Mouse (Mus musculus): Measurements from ENCODE around the gene Pkp4.

Gene Pkp4

DNA sequence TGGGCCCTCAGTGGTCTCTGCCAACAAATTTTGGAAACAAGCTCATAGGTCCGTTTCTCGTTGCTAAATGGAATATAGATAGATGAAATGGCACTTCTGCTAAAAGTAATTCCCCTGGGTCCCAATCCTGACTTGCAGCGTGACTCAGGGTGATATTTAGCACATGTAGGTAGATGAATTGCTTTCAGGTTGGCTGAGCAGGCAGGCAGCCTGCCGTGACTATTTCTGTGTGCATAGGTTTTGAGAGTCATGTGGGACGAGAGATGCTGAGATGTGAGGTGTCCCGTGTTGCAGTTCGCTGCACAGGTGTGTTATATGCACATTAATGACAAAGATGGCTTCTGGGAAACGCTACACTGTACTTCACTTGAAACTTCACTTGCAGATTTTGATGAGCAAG lies 111.2 kb downstream of the Pkp4 start:
- DNase-seq (ENCODE audit: low read depth, low spot score) = no peak

DNA sequence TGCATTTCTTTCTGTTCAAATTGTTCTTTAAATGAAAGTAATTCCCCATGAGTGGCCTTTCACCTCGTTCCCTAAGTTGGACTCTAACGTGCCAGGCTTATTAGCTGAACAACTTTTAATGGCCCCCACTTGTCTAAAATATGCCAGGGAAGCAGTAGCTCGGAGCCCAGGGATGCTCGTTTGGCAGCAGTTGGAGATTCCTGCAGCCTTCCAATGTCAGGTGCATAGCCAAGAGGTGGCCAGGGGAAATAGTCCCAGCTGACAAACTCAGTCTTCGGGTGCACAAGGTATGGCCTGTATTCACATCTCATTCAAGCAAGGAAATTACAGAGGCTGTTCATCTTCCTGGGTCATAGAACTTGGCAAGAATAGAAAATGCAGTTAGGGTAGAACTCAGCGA lies 112.1 kb downstream of the Pkp4 start:
- DNase-seq (ENCODE audit: low read depth, low spot score) = no peak

DNA sequence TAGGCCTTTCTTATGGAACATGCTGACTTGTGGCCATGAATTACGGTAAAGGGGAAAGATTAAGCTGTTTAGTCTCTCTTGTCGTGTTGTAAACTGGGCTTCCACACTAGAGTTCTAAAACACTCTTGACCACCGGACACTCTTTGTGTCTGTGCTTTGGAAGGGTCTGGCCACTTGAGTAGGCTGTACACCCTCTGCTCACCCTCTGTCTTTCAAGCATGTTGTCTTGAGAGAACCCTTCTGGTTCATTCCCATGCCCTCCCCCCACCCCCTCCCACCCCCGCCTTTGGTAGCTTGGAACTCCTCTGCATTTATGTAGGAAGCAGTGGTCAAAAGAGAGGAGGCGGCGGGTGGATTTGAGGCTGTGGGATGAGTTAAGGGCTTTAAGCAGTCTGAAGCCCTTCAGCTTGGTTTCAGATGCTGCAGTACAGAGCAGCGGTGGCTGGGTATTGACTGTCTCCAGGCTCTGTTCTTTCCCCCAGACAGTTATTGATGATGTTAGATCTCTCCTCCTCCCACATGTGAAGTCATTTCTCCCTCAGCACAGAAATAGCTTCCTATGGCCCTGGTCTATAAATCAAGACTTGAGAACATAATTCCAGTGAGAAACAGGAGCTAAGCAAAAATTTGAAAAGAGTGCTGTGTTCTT lies 120.4 kb downstream of the Pkp4 start:
- no peak for DNase-seq (ENCODE audit: low read depth, low spot score)

DNA sequence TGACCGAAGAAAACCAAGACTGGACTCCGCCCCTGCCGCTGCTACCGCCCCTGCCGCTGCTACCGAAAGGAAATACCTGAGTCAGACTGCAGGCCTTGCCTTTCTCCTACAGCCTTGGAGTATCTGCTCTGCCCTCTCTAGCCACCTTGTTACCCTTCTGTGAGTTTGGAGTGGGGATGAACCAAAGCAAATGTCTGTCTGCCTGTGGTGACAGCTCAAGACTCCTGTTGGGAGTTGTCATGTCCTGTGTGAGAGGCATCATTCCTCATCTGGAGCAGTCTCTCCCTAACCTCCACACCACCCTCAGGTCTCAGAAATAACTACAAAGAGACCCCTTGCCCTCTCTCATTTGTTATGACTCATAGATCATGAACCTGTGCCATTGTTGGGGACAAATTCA lies 122.3 kb downstream of the Pkp4 start:
- DNase-seq (ENCODE audit: low read depth, low spot score) = no peak

DNA sequence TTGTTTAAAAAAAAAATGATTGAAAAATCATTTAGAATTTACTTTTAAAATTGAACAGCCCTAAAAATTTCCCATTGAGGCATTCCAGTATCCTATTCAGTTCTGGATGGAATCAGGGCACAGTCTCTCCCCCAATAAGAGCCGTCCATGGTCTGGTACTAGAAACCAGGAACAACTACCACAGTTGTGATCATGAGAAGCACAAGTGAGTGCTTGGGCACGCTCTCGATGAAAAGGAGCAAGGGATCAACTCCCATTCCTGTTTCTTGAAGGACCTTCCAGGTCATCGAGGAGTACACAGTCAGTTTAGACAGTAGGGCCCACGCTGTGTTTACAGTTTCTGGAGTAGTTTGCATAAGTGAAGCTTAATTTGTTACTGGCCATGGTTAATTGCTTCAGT lies 123.6 kb downstream of the Pkp4 start:
- no peak for DNase-seq (ENCODE audit: low read depth, low spot score)

DNA sequence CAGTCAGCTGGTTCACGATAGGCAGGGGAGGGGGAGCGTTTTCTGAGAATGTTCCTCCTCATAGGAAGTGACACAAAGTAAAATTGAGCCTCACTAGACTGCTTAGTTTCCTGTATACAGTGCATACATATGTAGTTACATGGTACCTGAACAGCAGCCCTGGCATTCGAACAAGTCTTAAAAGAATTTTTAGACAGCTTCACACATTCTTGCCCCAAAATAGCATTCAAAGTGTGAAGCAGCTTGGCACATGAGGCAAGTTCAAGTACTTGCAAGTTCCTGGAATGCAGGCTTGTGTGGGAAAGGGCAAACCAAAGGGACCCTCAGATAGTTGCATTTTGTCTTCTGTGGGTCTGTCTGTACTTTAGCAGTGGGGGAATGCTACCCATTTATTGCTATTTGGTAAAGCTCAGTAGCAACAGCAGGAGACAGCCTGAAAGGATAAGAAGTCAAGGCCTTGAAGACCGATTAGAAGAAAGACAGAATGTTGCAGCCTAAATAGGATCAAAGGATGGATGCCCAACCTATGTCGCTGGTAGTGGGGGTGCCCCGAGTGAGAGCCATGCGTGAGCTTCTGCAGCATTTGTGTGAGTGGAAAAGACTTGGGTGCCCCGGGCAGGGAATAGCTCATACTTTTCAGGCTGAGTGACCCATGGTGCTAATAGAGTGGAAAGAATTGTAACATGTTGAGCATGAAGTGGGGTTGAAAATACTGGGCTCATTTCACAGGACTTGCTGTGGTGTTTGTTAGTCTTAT lies 124.3 kb downstream of the Pkp4 start:
- peak; percentile 10 for DNase-seq (ENCODE audit: low read depth, low spot score)

DNA sequence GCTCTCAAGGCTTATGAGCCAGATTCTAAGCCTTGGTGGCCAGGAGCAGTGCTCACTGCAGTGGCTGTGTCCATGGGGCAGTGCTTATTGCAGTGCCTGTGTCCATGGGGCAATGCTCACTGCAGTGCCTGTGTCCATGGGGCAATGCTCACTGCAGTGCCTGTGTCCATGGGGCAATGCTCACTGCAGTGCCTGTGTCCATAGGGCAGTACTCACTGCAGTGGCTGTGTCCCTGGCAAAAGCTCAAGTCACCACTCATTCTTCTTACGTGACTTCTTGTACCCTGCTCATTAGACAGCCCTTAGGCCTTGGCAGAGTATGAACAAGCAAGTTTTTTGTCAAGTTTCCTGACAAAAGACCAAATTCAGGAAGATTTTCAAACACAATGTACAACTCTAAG lies 124.9 kb downstream of the Pkp4 start:
- DNase-seq (ENCODE audit: low read depth, low spot score) = no peak

DNA sequence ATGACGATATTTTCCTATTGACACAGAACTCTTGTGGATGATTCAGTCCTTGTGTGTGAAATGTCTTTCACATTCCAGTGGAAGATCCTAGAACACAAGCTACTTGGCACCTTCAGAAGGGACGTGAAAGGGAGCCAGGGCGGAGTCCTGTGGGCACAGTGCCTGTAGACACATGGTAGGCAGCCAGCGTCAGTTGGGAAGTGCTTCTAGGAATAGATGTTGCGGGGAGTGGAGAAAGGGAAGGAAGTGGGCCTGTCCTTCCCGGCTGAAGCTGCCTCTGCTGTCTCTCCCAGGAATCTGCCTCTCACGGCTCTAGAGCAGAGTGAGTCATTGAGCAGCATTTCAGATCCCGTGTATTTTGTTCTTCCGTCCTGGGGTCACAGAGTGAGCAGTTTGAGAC lies 125.6 kb downstream of the Pkp4 start:
- no peak for DNase-seq (ENCODE audit: low read depth, low spot score)

DNA sequence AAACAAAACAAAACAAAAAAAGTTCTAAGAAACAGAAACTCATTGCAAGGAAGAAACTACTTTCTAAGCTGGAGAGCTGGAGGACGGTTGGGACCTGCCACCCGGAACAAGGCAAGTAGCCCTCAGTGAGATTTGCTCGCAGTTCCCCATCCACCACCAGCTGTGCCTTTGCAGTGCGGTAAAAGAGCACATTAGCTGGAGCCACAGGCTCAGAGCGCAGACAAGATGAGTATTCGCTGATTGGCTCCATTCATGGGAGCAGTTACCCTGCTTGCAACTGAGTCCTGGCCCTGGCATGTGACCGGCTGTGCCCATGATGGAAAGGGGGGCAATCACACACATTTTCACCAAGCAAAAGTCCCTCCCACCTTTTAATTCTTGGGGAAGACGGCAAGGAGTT lies 127.0 kb downstream of the Pkp4 start:
- no peak for DNase-seq (ENCODE audit: low read depth, low spot score)

DNA sequence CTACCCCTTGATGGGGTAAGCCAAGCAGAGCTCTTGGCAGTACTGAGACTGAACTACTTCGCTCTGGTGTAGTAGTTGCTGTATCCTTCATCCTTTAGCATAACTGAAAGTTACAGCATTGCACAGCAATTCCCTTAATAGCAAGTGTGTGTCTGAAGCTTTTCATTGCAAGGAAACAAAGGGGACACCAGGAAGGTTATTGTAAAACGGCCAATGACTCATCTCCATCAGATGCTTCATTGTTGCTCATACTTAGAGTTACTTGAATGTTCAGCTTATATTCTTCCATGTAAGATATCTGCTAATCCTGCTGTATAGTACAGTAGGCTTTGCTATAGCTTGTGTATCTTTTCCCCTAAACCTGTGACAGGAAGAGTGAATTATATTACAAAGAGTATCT lies 128.8 kb downstream of the Pkp4 start:
- DNase-seq (ENCODE audit: low read depth, low spot score) = no peak

DNA sequence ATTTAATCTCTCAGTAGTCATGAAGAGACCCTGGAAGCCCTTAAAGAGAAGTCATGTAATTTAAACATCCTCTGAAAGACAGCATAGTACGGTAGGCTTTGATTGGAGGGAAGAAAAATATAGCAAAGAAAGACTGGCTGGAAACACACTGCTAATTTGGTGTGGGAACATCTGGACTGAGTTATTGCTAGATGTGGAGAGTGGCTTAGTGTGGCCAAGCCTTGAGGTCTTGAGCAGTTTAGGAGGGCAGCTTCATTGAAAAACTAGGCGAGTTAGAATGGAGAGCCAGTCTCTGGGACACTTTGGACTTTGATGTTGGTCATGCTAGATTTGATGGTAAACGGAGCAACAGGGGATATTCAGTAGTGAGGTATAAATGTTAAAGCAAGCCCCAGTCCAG lies 129.7 kb downstream of the Pkp4 start:
- DNase-seq (ENCODE audit: low read depth, low spot score) = no peak

DNA sequence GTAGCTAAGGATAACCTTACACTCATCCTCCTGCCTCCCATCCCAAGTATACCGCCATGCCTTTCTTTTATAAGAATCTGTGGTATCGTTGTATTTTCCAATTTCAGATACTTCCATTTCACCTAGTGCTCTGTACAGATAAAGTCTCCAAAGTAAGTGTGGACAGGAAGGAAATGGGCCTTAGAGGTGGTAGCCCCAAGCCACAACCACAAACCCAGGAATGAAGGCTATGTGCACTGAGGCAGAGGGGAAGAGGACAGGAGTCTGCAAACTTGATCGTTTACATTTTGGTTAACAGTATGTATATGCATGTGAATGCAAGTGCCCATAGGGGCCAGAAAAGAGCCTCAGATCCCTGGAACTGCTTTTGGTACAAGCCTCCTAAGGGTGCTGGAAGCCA lies 139.2 kb downstream of the Pkp4 start:
- no peak for DNase-seq (ENCODE audit: low read depth, low spot score)

DNA sequence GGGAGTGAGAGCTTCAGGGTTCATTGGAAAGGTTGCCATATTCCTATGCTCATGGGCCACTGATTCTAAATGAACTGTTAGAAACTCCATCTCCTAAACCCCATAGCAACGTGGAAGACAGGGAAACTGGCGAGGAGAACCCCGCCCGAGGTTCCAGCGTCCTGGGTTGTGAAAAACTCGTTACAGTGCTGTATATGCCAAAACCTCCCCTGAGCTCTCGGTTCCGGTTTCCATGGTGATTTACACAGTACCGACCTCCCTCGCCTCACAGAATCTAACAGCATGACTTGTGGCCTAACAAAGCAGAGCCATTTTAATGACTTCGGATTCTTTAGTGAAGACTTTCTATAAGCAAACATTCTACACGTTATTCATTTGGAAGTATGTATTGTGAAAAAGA lies 141.0 kb downstream of the Pkp4 start:
- DNase-seq (ENCODE audit: low read depth, low spot score) = no peak

DNA sequence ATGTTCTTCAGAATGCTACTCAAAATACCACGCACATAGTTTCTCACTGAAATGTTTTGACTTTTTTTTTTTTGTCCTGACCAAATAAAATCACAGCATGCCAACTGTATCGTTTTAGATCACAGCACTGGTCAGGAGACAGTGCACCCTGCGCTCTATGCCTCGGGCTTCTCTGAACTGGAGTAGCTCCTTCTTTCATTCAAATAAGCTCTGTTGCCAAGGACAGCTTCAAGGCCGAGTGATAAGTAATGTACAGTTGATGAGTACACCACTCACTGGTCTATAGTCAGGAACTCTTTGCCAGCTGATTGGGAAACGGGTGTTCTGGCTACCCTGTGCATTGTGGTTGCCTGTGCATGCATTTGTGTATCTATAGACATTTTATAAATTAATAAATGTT lies 141.8 kb downstream of the Pkp4 start:
- no peak for DNase-seq (ENCODE audit: low read depth, low spot score)

DNA sequence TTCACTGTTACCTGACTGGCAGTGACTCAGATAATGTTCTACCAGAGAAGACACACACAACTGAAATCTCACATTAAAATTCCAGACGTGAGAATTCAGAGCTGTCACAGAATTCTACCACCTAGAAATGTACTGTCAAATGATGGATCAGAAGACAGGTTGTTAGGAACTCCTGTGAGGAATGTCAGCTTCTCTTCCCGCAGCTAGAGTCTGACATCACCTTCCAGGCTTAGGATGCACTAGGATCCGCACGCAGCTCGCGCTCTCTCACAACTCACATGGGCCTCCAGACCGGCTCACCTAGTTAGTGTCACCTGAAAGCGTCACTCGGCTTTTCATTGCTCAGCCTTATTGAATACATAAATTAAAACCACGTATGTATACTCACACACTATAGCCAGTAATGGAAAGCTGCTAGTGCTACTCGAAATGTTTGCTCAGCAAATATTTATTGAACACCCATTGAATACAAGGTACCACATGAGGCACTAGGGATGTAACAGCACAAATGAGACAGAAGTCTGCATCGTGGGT lies 142.9 kb downstream of the Pkp4 start:
- no peak for DNase-seq (ENCODE audit: low read depth, low spot score)

DNA sequence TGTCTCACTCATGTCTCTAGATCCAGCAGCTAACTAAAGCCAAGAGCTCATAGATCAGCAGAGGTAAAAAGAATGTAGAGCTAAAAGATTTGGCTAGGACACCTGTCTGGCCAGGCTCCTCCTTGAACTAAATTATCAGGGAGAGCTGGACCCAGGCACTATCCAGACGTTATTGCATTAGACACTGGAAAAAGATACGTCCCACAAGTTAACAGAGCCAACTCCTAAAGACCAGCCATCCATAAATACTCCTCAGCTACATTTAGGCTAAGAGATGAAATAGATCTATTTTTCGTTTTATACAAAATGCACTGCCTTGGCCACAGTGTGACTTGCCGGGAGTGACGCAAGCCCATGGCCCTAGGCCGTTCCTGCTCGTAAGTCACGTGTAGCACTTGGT lies 146.7 kb downstream of the Pkp4 start:
- DNase-seq (ENCODE audit: low read depth, low spot score) = no peak

DNA sequence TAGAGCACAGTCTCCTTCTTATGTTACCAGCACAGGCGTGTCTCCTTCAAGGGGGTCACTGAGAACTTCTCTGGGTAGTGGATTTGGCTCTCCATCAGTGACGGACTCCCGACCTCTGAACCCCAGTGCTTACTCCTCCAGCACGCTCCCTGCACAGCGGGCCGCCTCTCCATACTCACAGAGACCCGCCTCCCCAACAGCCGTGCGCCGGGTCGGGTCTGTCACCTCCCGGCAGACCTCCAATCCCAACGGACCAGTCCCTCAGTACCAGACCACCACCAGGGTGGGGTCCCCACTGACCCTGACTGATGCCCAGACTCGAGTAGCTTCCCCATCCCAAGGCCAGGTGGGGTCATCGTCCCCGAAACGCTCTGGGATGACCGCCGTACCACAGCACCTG lies 147.4 kb downstream of the Pkp4 start:
- no peak for DNase-seq (ENCODE audit: low read depth, low spot score)

DNA sequence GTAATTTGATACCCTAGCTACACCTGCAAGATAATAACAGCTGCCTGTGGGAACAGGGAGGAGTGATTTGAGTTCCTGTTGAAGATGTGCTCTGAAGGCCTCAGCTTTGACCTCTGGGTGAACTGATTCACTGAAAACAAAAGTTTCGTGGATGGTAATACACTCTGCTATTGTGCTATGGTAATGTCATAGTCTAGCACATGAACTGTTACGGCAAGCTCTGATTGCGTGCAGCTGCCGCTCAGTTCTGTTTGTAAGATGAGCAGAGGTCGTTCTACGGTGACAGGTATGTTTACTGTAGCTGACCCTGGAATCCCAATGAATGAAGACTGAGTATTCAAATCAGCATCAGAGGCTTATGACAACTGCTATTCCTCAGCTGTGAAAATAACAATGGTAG lies 152.6 kb downstream of the Pkp4 start:
- no peak for DNase-seq (ENCODE audit: low read depth, low spot score)

DNA sequence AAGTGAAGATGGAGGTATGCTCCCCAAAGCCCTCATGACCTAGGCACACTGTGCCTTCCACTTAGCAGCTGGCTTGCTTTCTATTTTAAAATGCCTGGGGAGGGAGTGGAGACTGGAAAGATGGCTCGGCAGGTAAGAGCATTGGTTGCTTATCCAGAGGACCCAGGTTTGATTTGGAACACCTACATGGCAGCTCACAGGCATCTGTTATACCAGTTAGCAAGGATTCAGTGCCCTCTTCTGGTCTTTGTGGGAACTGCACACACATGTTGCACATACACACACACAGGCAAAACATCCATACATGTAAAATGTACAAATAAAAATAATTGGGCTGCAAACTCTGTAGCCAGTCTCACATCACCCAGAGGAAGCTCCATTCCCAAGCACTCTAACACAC lies 158.0 kb downstream of the Pkp4 start:
- DNase-seq (ENCODE audit: low read depth, low spot score) = no peak

DNA sequence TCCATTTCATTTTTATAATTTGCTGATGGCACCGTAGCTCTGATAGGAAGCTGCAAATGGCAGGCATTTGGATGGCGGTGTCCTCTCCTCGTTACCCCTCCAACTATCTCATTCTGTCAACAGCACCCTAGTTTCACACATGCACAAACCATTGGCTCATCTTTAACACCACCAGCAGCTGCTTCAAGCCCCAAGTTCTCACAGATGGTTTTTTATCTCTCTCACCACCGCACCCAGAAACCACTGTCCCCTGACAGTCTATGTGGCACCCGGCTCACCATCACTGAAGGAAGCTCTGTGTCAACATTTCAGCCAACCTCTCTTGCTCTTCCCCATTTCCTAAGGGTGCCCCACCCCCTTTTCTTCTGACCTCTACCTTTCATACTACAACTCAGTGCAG lies 167.3 kb downstream of the Pkp4 start:
- DNase-seq (ENCODE audit: low read depth, low spot score) = no peak

DNA sequence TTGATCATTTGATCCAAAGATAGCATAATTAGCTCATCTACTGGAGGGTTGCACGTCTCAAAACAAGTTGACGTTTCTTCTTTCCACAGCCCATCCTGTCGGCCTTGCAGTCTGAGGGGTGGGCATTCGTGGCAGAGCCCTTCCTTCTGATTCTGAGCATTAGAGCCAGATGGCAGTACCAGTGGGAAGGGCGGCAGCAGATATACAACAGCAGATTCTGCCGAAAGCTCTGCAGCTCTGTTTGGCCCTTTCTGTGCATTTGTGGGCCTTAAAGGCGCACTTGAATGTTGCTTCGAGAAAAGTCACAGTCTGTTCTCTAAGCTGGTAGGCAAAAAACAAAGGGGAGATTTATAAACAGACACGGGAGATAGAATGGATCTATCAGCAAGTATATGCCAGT lies 170.4 kb downstream of the Pkp4 start:
- DNase-seq (ENCODE audit: low read depth, low spot score) = no peak

DNA sequence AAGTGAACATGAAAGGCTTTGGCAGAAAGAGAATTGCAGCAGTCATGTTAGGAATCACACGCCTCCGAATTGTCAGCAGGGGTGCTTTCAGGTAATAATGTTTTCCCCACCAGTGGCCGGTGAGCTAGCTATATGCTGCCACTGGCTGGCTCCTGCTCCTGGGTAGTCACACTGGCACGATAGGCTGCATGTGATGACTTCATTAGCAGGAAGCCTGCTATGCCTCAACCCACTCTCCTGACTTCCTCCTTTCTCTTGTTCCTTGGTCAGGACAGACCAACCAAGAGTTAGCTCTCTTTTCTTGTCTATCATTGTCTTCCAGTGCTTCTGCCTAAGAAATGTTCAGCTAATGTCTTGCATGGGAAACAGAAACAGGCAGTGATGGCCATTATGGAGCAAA lies 171.9 kb downstream of the Pkp4 start:
- no peak for DNase-seq (ENCODE audit: low read depth, low spot score)

DNA sequence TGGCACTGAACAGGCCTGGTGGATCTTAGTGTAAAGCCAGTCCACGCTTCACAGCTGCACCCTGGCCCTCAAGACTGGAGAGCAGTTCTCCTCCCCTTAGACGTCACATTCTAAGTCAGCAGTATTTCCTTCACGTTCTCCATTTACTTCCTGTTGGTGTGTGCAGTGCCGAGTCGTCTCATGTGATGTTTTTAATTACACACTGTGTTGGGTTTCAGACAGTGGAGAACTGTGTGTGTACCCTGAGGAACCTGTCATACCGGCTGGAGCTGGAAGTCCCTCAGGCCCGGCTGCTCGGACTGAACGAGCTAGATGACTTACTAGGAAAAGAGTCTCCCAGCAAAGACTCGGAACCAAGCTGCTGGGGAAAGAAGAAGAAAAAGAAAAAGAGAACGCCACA lies 177.9 kb downstream of the Pkp4 start:
- peak; percentile 65 for DNase-seq (ENCODE audit: low read depth, low spot score)
